Mouse (Mus musculus) hindbrain, embryonic 15.5 days (tissue): Measurements from ENCODE around the gene Ets1. TPM values are rescaled to one million over a fixed set of nuclear protein-coding genes. Genes with fewer than 3 reads are reported as not detected.

ENCODE experiments used
- ATAC-seq: fragments of 200-750 bp; cut with Nextera tagmentation; 2 replicates; pipeline ENCODE4 v1.8.0; 2017; ENCODE audit warnings: low read depth, moderate number of reproducible peaks, moderate TSS enrichment; ENCODE audit not compliant: low FRiP score
- H3K27ac ChIP-seq: fragments of 300-500 bp; sonication (generic); replicated peaks from 2 replicates; pipeline ENCODE4 v1.5.1; 2015; ENCODE audit warnings: mild to moderate bottlenecking, inconsistent platforms
- H3K27me3 ChIP-seq: fragments of 300-500 bp; sonication (generic); 2 replicates; pipeline ENCODE4 v1.6.1; 2015; ENCODE audit warnings: control low read depth, inconsistent platforms
- H3K36me3 ChIP-seq: fragments of 300-500 bp; sonication (generic); 2 replicates; pipeline ENCODE4 v1.6.1; 2015; ENCODE audit warnings: control low read depth, inconsistent platforms
- H3K4me1 ChIP-seq: fragments of 300-500 bp; sonication (generic); replicated peaks from 2 replicates; pipeline ENCODE4 v1.6.1; 2015; ENCODE audit warnings: control low read depth, inconsistent platforms
- H3K4me2 ChIP-seq: fragments of 300-500 bp; sonication (generic); 2 replicates; pipeline ENCODE4 v1.6.1; 2015; ENCODE audit warnings: moderate library complexity, mild to moderate bottlenecking, inconsistent platforms
- H3K4me3 ChIP-seq: fragments of 300-500 bp; sonication (generic); 2 replicates; pipeline ENCODE4 v1.5.1; 2015; ENCODE audit warnings: mild to moderate bottlenecking, inconsistent platforms
- H3K9ac ChIP-seq: fragments of 300-500 bp; sonication (generic); 2 replicates; pipeline ENCODE4 v1.6.1; 2015; ENCODE audit warnings: inconsistent platforms
- H3K9me3 ChIP-seq: fragments of 300-500 bp; sonication (generic); 2 replicates; pipeline ENCODE4 v1.6.1; 2016; ENCODE audit warnings: control low read depth, inconsistent platforms
- WGBS: fragments of 180-500 bp; shearing (Covaris S2); methylation state at CpG from one replicate; pipeline ENCODE4 v1.1.7; 2015; 5-methylcytosine and 5-hydroxymethylcytosine counted together
- polyA plus RNA-seq: library from polyadenylated mRNA; unstranded; fragments of >200 nt; fragmentation: Nextera tagmentation; extraction: Ambion mirVana; gene quantifications from 2 replicates; pipeline ENCODE4 v1.2.1, GENCODE M21; 2015

Gene Ets1
- polyA plus RNA-seq, 1 experiment from 2014 or later = 18.9 TPM

- no peaks in the 10 kb centered on the region for H3K36me3 ChIP-seq
- H3K27ac ChIP-seq = no peak overlapping the region
- H3K4me2 ChIP-seq = no peak overlapping the region
- 65% methylated on average over 9 of the region's 9 CpGs for WGBS
- no peaks in the 10 kb centered on the region for H3K4me1 ChIP-seq
- ATAC-seq = no peak
- no peaks in the 10 kb centered on the region for H3K27me3 ChIP-seq
- H3K9ac ChIP-seq = no peak overlapping the region
- H3K9me3 ChIP-seq = no peaks in the 10 kb centered on the region
- H3K4me3 ChIP-seq = no peak overlapping the region
Measured at GRCm38 (mm10) chr9:32731787-32732186, 95.8 kb downstream of the Ets1 start.

DNA sequence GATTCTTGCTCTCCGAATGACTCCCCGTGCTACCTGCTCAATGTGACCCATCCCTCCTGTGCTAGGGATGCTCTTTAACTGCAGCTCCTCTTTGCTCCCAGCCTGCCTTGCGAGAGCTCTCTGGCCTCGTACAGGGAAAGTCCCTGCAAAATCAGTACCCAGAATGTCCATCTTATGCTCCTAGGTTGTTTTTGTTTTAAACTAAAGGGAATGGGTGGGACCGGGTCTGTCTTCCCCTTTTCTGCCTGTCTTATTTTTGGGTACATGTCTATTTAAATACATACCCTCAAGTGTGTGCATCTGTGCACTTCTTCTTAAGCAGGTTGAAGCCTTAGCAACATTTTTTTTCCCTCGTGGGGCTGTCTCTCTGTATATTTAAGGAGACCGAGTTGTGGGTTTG lies 99.0 kb downstream of the Ets1 start:
- 96% methylated on average over 7 of the region's 7 CpGs for WGBS
- no peak overlapping the region for H3K4me3 ChIP-seq
- H3K4me2 ChIP-seq = no peak overlapping the region
- H3K4me1 ChIP-seq = no peaks in the 10 kb centered on the region
- H3K9me3 ChIP-seq = no peaks in the 10 kb centered on the region
- H3K9ac ChIP-seq = no peak overlapping the region
- no peak for ATAC-seq
- H3K36me3 ChIP-seq = no peaks in the 10 kb centered on the region
- H3K27me3 ChIP-seq = no peaks in the 10 kb centered on the region
- H3K27ac ChIP-seq = no peak overlapping the region

- Histone ChIP-seq H3K9me3 (no peaks in the 10 kb centered on the region), H3K4me3 (no peak overlapping the region), H3K27me3 (no peaks in the 10 kb centered on the region), H3K36me3 (no peaks in the 10 kb centered on the region), H3K4me2 (no peak overlapping the region), H3K4me1 (no peaks in the 10 kb centered on the region), H3K27ac (no peak overlapping the region), H3K9ac (no peak overlapping the region)
- 91% methylated on average over 9 of the region's 9 CpGs for WGBS
- ATAC-seq = no peak
Measured at GRCm38 (mm10) chr9:32736051-32736450, 100.0 kb downstream of the Ets1 start.

DNA sequence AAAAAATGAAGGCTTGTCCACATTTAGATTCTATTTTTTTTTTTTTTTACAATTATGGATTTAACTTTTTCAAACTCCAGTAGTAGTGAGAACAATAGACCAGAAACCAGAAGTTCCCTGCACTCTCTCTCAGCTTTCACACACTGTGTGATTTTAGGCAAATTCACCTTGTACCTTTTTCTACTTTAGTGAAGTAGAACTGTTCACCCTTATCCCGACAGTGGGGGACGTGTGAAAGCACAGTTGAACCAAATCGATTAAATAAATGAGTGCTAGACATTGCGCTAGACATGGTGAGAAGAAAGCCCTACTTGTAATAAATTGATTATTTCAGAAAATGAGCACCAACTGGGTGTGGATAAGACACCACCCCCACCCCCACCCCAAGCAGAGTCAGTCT lies 104.0 kb downstream of the Ets1 start:
- no peak overlapping the region for H3K27ac ChIP-seq

DNA sequence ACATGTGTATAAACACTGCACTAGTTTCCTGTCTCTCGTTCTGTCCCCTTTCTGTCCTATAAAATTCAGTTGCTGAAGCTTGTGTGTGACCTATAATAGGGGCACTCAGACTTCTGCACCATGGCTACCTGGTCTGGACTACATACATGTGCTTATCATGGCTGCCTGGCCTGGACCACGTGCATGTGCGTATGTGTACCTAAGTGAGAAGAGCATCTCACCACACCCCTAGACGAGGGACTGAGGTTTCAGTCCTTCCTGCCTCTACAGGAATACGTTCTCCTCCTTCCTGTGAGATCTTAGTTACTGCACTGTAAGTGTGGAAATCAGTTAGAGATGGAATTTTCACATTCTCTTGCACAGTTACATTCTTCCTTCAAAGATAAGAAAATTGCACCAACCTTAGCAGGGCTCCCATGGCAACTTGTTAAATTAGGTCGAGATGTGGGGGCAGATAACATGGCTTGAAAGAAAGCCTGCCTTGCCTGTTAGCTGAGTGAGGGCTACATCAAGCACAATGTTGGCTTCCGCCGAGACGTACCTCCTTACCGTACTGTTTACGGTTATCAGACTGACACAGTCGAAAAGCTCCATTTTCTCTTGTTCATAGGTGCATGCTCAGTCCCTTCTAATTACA lies 104.8 kb downstream of the Ets1 start:
- H3K9ac ChIP-seq = no peak overlapping the region
- no peaks in the 10 kb centered on the region for H3K9me3 ChIP-seq
- no peaks in the 10 kb centered on the region for H3K27me3 ChIP-seq
- H3K4me3 ChIP-seq = no peak overlapping the region
- no peaks in the 10 kb centered on the region for H3K4me1 ChIP-seq
- no peaks in the 10 kb centered on the region for H3K36me3 ChIP-seq
- ATAC-seq = no peak
- no peak overlapping the region for H3K27ac ChIP-seq
- H3K4me2 ChIP-seq = no peak overlapping the region
- WGBS = 80% methylated on average over 12 of the region's 12 CpGs

More for the DNA sequence above, 104.0 kb downstream of the Ets1 start:
- WGBS = 93% methylated on average over 4 of the region's 4 CpGs
- Histone ChIP-seq H3K27me3 (no peaks in the 10 kb centered on the region), H3K4me2 (no peak overlapping the region), H3K4me3 (no peak overlapping the region), H3K9me3 (no peaks in the 10 kb centered on the region), H3K4me1 (no peaks in the 10 kb centered on the region), H3K9ac (no peak overlapping the region), H3K36me3 (no peaks in the 10 kb centered on the region)
- no peak for ATAC-seq

- H3K27me3 ChIP-seq = no peaks in the 10 kb centered on the region
- H3K4me3 ChIP-seq = no peak overlapping the region
- H3K9ac ChIP-seq = no peak overlapping the region
- H3K9me3 ChIP-seq = no peaks in the 10 kb centered on the region
- ATAC-seq = no peak
- H3K36me3 ChIP-seq = no peaks in the 10 kb centered on the region
- H3K4me1 ChIP-seq = no peaks in the 10 kb centered on the region
- H3K4me2 ChIP-seq = no peak overlapping the region
- H3K27ac ChIP-seq = no peak overlapping the region
- 91% methylated on average over 2 of the region's 2 CpGs for WGBS
Measured at GRCm38 (mm10) chr9:32741681-32742080, 105.7 kb downstream of the Ets1 start.

DNA sequence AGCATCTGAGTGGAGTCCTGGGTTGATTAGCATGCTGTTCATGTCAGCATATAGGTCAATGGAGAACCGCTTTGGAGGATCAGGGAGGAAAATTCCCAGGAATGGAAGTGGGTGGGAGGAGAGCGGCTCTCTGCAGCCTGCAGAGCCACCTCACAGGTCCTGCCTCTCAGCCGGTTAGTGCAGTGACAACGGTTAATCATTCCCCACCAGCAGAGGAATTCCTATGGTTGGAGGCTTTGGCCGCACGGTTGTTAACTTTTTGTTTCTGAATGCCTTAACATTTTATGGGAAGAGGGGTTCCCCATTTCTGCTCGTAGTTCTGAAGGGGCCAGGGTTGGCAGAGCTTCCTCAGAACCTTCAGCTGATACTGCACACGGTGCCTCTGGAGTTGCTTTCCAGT lies 107.1 kb downstream of the Ets1 start:
- Histone ChIP-seq H3K4me1 (no peaks in the 10 kb centered on the region), H3K36me3 (no peaks in the 10 kb centered on the region), H3K9me3 (no peaks in the 10 kb centered on the region), H3K27me3 (no peaks in the 10 kb centered on the region), H3K27ac (no peak overlapping the region), H3K4me3 (no peak overlapping the region), H3K9ac (no peak overlapping the region), H3K4me2 (no peak overlapping the region)
- 48% methylated on average over 8 of the region's 8 CpGs for WGBS
- no peak for ATAC-seq

DNA sequence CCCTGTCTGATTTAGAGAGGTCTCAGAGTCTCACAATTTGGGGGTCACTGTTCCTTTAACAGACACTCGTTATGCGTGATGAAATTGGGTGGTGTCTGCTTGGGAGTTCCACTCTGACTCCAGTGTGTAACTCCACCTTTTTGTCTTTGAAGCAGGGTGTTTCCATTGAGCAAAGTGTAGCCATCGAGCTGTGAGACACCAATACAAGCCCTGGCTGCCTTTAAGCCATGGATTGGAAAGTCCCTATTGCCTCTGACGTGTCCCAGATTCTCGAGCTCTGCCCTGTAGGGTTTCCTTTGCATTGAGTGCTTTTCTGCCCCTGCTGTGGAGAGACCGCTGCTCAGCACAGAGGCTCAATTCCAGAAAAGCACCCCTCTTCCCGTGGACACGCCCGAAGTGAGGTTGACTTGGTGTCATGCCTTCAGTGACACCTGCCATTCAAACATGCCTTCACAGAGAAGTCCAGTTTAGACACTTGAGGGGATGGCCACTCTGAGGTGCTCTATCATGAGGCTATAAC lies 107.7 kb downstream of the Ets1 start:
- Histone ChIP-seq H3K4me3 (no peak overlapping the region), H3K9ac (no peak overlapping the region), H3K9me3 (no peaks in the 10 kb centered on the region), H3K4me1 (no peaks in the 10 kb centered on the region), H3K27ac (no peak overlapping the region), H3K4me2 (no peak overlapping the region), H3K36me3 (no peaks in the 10 kb centered on the region), H3K27me3 (no peaks in the 10 kb centered on the region)
- 75% methylated on average over 9 of the region's 9 CpGs for WGBS
- no peak for ATAC-seq

- no peak overlapping the region for H3K4me3 ChIP-seq
- H3K9ac ChIP-seq = no peak overlapping the region
- H3K27me3 ChIP-seq = no peaks in the 10 kb centered on the region
- H3K9me3 ChIP-seq = no peaks in the 10 kb centered on the region
- no peak overlapping the region for H3K27ac ChIP-seq
- no peaks in the 10 kb centered on the region for H3K4me1 ChIP-seq
- H3K36me3 ChIP-seq = no peaks in the 10 kb centered on the region
- H3K4me2 ChIP-seq = no peak overlapping the region
- 73% methylated on average over 9 of the region's 9 CpGs for WGBS
- no peak for ATAC-seq
Measured at GRCm38 (mm10) chr9:32744288-32744687, 108.3 kb downstream of the Ets1 start.

DNA sequence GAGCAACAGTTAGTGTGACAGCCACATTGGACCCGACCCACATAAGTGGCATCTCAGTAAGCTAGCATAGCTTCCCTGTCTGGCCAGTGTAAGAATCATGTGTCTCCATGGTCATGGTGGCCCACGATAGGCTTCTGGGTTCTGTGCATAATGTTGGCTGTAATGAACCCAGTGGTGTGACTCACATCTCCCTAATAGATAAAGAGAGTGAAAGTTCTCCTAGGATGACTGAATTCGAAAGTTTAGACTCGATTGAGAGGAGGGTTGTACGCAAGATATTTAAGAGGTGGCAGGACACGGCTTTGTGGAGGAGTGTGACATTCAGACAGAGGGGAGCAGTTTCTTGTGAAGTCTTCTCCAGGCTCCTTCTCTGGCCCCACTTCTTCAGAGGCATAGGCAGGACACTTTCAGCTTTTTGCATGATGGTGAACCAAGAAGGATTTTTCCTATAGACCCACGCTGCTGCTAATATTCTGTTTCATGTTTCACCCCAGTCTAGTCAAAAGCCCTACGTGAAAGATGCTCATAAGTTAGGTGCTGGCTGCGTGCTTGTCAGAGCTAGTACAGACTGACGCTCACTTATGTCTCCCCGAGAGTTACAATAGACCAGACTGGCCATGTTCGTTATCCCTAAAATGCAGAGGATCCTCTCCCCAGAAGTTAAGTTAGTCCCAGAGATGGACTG lies 109.2 kb downstream of the Ets1 start:
- H3K4me2 ChIP-seq = no peak overlapping the region
- no peaks in the 10 kb centered on the region for H3K36me3 ChIP-seq
- H3K27me3 ChIP-seq = no peaks in the 10 kb centered on the region
- no peak overlapping the region for H3K4me3 ChIP-seq
- no peaks in the 10 kb centered on the region for H3K9me3 ChIP-seq
- 93% methylated on average over 12 of the region's 12 CpGs for WGBS
- no peak for ATAC-seq
- no peaks in the 10 kb centered on the region for H3K4me1 ChIP-seq
- H3K9ac ChIP-seq = no peak overlapping the region
- H3K27ac ChIP-seq = no peak overlapping the region

GRCm38 (mm10) chr9:32745998-32746397 lies 110.0 kb downstream of the Ets1 start:
- Histone ChIP-seq H3K9ac (no peak overlapping the region), H3K36me3 (no peaks in the 10 kb centered on the region), H3K27ac (no peak overlapping the region), H3K27me3 (no peaks in the 10 kb centered on the region), H3K4me2 (no peak overlapping the region), H3K4me3 (no peak overlapping the region), H3K4me1 (no peaks in the 10 kb centered on the region), H3K9me3 (no peaks in the 10 kb centered on the region)
- WGBS = 96% methylated on average over 8 of the region's 8 CpGs
- no peak for ATAC-seq

DNA sequence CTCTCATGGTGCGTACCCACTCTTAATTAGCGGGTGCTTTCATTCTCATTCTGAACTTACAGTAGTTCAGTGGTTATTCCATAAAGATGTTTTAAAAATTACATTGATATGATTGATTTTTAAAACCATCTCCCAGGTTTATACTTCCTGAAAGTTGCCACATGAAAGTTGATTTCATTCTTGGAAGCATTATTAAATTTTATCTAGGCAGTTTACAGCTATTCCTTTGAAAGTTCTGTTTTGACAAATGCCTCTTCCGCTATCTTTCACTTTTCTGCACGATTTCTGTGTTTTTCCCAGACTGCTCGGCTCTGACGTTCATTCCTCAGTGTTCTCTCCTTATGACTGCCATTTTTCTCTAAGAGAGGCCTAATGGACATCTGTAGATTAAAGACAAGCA lies 110.6 kb downstream of the Ets1 start:
- ATAC-seq = no peak
- Histone ChIP-seq H3K4me2 (no peak overlapping the region), H3K9ac (no peak overlapping the region), H3K4me3 (no peak overlapping the region), H3K9me3 (no peaks in the 10 kb centered on the region), H3K27ac (no peak overlapping the region), H3K36me3 (no peaks in the 10 kb centered on the region), H3K27me3 (no peaks in the 10 kb centered on the region), H3K4me1 (no peaks in the 10 kb centered on the region)
- 90% methylated on average over 6 of the region's 6 CpGs for WGBS
